Mouse (Mus musculus) urinary bladder, adult 2 months (tissue): Measurements from ENCODE around the gene Hoxa7. TPM values are rescaled to one million over a fixed set of nuclear protein-coding genes. Genes with fewer than 3 reads are reported as not detected.
A peak's percentile ranks its signal among the peaks of the same experiment; 100 is the strongest.

Source experiments
- DNase-seq: peaks from one replicate; pipeline ENCODE4 v3.0.0; 2022; ENCODE audit warnings: low spot score
- polyA plus RNA-seq: library from polyadenylated mRNA; depleted of rRNA; stranded (reverse); fragments of >200 nt; gene quantifications from 2 replicates; pipeline ENCODE4 v1.2.3, GENCODE M21; 2012

The Hoxa7 gene
- polyA plus RNA-seq, 1 experiment: 27.6 TPM

DNA sequence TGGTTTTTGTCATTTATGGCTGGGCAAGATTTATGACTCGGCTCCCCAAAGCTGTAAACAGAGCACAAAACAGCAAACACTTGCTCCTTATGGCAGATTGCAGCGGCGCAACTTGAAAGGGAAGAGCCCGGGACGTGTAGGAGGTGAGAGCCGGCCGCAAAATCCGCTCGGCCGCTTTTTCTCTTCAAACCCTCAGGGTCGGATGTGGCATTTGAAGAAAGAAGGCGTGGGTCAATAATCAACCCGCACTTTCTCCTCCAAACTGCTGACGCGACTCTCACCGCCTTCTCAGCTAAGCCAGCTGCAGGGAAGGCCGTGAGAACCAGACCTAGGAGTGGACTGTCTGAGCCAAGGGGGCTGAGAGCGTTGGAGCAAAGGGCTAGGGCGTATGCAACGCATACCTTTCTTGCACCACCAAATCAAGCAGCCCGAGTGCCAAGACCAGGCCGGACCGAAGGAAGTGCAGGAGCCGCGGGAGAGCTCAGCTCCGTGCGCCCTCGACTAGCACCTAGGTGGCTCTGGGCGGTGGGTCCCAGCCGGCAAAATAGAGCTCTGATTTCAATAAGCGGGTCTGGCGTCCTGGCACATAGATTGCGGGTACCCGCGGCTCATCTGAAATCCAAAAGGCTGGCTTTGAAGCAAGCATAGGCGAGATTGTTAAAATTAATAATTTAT, 44.5 kb downstream of the Hoxa7 start, which contains the start of gene 5730596B20Rik:
5730596B20Rik (plus strand) TSS at position 438 of the 675 bp plus-strand sequence.
- no peak for DNase-seq

DNA sequence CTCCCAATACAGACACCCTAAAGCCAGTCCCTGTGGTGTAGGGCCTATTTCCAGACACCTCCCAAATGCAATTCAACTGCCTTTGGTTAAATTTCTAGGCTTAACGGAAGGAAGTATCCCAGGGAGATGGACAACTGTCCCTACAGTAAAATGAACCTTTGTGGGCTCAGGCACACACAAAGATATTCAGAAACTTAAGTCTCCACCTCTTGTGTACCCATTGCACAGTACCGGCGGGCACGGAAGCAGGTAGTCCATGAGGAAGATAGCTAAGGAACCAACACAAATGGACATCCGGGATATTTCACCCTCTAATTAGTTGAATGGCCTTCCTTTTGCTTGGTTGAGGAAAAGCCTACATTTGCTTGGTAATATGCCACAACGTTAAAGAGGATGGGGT, 45.3 kb downstream of the Hoxa7 start:
- no peak for DNase-seq

- DNase-seq: no peak
Measured at GRCm38 (mm10) chr6:52175864-52176263, 45.8 kb downstream of the Hoxa7 start.

DNA sequence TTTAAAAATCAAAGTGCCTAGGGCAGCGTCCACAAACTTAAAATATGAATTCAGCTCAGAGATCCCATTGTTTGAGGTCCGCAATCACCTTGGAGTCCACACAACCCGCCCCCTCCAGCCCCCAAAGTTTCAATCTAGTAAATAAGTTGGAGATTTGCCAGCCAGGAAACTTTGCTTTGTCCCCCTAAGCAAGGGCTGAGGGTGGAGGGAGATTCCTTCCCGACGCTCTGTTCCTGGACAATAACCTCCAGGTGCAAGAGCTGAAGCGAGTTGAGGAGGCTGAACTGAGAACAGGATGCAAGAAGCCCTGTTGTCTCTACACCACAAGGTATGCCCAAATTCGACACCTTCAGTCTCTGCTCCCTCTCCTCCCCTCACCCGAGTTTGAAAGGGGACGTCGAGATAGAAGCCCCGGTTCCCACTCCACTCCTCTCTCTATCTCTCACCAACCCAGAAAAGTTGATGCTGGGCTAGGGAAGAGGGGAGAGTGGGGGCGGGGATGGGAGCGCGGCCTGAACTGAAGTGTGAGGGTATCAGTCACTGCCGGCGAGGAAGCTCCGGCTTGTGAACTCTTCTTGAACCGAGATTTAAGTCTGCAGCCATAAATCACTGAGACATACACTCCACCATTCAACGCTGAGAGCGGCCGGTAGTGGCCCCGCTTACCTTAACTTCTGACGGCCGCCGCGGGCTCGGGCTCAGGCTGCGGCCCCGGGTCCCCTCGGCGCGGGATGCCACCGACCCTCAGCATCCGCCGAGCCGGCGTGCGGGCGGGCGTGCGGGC, 46.5 kb downstream of the Hoxa7 start:
- no peak for DNase-seq

GRCm38 (mm10) chr6:52173648-52174047, 48.0 kb downstream of the Hoxa7 start:
- DNase-seq: no peak

DNA sequence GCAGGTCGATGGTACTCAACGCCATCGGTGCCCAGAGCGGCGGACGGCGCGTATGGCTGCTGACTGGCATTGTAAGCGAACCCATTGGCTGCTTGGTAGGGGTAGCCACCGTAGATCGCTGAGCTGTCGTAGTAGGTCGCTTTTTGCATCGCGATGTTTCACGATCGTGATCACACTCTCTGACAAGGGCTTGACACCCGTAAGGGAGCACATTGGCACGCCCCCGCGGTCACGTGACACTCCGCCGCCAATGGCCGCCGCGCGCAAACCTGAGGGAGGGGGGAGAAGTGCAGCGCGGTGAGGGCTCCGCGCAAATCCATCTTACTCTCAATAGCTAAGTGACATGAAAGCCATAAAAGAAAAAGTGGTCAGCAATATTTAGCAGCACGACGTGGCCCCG, 49.2 kb downstream of the Hoxa7 start:
- DNase-seq: peak; percentile 61

DNA sequence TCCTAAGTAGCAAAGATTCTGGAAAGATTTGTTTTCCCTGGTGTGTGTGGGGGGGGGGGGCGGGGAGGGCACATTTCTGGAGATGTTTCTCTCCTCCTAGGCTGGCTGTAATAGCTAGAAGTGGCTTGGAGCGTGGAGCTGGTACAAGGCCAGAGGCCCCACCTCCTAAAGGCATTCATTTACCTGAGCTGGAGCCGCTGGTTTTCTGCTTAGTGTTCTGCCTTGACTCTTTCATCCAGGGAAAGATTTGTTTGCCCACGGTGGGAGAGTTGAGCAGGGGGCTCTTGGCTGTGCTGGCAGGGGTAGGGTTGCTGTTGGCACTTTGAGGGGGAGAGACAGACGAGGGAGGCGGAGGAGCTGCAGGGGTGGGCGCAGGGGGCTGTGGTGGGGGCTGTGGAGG, 49.7 kb downstream of the Hoxa7 start:
- no peak for DNase-seq

DNA sequence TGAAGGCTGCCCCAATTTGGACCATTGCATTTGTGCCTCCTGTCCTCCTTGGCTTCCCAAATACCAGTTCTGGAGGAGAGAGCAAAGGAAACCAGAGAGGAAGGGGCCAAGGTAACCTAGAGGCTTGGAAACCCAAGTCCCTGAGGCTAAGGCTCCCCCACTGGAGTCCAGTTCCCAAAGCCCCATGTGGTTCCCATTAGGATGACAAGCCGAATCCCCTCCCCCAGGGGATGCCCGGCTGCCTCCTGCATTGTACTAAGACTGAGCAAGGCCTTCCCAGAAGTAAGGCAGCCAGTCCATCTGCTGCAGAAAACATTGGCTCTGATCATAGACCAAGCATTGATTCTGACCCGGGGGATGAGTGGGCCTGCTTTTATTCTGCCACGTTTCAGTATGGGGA, 50.3 kb downstream of the Hoxa7 start:
- no peak for DNase-seq

GRCm38 (mm10) chr6:52170898-52171223, 50.8 kb downstream of the Hoxa7 start:
- no peak for DNase-seq

- DNase-seq: no peak
Measured at GRCm38 (mm10) chr6:52170166-52170897, 51.3 kb downstream of the Hoxa7 start.

DNA sequence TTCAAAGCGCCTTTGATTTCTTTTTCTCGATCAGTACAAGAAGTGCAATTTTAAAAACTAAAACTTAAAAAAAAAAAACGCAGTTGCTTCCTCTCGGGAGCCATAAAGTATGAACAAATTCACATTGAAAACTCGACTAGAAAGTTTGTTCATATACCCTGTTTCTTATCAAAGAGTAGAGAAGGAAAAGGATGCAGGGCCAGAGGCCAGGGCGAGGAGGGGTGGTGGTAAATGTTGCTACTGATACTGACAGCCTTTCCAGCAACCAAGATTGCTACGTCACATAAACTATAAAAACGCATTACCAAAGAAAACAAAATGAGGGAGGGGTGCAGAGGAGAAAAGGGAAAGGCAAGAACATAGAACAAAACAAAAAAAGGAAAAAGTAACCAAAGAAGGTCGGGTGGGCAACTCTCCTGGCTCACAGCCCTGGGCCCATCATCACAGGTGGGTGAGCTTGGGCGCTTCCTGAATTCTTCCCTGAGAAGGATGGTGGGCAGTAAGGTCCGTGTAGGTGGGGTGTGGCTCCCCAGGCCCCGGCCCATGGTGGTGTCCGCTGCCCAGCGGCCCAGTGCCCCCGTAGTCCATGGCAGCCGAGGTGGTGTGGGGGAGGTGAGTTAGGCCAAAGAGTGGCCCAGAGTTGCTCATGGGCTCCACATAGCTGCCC, 52.0 kb downstream of the Hoxa7 start:
- no peak for DNase-seq

DNA sequence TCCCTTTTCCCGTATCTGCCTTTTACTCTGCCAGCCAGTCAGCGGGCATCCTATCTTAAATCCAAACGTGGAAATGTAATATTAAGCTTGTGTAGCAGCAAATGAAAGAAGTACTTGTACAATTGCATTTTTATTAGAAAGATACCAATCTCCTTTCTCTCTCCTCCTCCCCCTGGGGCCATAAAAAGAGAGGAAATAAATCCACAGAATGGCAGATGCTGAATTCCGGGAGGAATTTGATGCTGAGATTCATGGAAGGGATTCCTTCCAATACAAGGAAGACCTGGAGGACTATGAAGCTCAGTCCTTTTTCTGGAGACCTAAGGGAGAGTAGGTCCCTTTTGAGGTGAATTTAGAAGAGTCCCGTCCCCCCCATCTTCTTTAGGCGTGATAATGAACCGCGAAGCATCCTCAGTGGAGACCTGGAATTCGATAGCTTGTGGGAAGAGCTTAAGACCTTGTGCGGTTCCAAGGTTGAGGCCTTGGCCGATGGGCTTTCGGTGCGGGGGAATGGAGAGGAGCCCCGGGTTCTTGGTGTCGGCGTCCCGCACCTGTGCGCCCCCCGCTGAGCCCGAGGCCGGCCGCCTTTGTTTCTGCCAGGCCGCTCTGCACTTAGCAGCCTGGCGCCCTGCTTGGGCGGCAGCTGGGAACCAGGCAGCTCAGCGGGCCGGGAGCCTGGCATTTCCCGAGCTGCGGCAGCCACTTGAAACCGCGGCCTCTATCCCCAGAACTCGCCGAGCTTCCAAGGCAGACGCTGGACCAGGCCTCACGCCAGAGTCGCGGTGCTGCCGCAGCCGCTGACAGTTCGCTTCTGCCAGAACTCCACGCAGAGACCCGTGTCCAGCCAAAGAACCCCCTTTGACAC, 53.2 kb downstream of the Hoxa7 start:
- no peak for DNase-seq

DNA sequence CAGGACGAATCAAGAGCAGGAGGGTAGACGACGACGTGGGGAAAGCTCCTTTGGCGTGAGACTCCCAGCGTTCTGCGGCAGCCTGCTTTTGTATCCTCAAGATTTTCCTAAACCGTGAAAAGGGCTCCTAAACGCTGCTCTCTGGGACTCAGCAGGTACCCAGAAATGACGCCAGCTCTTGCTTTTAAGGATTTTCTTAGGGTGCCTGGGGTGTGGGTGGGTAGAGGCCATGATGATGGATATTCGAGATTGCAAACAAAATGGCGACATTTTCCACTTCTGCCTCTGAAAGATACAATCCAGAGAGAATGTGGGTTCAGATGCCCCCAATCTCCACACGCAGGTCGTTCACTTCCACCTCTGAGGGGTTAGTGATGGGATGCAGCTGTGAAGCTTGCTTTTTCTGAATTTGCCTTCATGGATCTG, 53.9 kb downstream of the Hoxa7 start:
- no peak for DNase-seq

- no peak for DNase-seq
Measured at GRCm38 (mm10) chr6:52167176-52167575, 54.5 kb downstream of the Hoxa7 start.

- no peak for DNase-seq
Measured at GRCm38 (mm10) chr6:52166431-52167077, 55.1 kb downstream of the Hoxa7 start.

- DNase-seq: no peak
Measured at GRCm38 (mm10) chr6:52165441-52166370, 55.9 kb downstream of the Hoxa7 start.

DNA sequence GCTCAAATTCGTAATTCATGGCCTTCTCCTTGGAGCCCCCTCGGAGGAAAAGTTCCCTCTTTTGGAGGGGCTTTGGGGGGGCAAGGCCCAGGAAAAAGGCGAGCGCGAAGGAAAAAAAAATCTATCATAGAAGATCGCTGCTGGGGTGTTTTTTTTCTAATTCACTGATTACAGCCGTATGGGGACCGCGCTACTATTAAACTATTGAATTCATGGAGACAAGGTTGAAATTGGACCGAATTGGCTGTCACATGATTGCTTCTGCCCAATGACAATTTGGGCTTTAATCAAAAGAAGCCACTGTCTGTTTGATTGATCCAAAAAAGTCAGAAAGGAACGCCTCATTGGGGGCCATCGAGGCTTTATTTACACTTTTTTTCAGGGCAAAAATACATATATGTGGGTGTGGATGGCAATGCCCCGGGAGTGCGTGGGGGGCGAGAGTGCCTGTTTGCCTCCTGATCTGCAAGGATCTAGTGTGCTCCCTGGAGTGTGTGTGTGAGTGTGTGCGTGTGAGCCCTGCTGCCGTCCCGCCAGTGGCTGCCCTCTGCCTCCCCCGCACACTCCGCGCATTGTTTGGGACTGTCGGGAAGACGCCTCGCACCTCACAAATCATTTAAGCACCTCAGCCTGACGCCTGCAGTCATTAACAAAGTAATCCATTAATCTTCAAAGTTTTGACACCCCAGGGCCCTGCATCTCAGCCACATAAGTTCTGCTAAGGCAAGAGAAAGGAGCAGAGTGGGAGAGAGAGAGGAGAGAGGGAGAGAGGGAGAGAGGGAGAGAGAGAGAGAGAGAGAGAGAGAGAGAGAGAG, 56.8 kb downstream of the Hoxa7 start, which contains the start of gene Hoxa2:
Hoxa2 (minus strand) TSS at position 206 of the 815 bp plus-strand sequence.
- DNase-seq: no peak
